Mouse (Mus musculus) adrenal gland, postnatal 14 days (tissue): ENCODE data around the gene Dnajc21. TPM values are rescaled to one million over a fixed set of nuclear protein-coding genes. Genes with fewer than 3 reads are reported as not detected.

ENCODE experiments used
- DNase-seq: peaks from one replicate; pipeline ENCODE4 v3.0.0; 2021; ENCODE audit warnings: mixed read lengths
- total RNA-seq: library from RNA; stranded (reverse); gene quantifications from 2 replicates; pipeline ENCODE4 v1.2.3, GENCODE M21; 2021

The Dnajc21 gene
- total RNA-seq, 1 experiment from 2014 or later, result 46.9 TPM

DNA sequence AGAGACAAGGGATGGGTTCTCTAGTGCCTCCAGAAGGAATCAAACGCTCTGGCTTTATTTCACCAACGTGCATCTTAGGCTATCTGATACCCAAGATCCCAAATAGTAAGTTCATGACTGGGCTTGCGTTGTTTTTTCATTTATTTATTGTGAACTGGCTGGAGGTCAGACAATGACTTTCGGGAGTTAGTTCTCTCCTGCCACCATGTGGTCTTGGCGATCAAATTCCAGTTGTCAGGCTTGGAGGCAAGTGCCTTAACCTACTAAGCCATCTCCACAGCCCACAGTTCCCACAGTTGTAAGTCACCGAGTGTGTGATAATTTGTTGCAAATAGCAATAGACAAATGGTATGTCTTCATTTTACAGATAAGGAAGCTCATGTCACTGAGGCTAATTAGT, 30.4 kb downstream of the Dnajc21 start:
- DNase-seq, result peak; percentile 69

DNA sequence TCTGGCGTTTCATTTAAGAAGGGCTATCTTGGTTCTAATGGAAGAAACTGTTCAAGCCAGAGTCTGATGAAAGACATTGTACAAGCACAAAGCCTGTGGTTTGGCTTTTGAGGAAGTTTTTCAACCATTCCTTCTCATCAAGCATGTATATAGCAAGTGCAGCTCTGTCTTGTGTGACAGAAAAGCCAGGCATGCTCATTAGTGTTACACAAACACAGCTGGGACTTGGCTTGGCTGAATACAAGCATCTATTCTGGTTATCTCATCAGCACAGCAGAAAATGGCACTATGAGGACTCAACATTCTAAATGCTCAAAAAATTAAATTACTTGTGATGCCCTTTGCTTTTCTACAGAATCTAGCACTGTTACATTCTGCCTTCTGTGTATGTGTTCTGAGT, 33.4 kb downstream of the Dnajc21 start:
- DNase-seq, result no peak

DNA sequence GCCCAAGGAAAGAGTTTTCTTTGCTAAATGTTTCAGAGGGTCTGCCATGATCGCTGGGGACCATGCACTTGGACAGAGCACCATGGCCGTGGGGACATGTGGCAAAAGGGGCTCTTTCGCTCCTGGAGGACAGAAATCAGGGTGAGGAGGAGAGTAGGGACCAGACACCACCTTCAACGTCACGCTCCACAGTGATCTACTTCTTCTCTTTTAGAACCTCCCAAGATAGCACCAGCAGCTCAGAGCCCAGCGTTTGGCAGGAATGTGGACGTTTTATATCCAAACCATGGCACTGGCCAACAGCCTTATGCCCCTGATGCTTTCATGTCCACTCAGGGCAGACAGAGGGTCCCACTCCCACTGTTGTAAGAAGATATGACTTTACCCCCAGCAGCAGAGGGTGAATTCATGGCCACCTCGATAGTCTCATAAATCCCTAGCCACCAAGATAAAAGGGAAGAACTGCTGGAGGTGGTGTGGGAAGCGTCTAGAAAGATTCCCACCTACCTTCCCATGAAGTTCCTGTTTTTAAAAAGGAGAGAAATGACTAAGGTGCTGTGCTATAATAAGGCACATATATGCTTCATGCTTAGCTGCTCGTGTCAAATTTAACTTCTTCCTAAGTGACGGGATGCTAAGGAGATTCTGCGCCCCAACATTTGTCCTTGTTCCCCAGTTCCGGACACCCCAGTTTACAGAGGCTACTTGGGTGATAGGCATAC, 43.6 kb downstream of the Dnajc21 start:
- no peak for DNase-seq

- no peak for DNase-seq
These were observed 44.2 kb downstream of the Dnajc21 start for GRCm38 (mm10) chr15:10426124-10426523.

DNA sequence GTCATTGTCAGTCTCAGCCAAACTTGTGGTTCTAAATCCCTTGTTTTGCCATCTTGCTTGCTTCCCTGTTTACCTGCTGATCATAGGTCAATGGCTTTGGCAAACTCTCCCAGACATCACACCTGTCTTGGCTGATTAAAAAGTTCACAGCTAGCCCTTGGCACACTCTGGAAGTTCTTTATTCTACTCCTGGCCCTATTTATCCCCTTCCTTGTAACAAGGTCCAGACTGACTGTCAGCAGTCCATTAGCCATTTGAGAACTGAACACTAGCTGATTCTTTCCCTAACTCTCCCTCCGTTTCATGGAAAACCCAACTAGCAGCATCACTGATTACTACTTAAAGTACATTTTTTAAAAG, 48.6 kb downstream of the Dnajc21 start:
- no peak for DNase-seq

GRCm38 (mm10) chr15:10421138-10421784, 49.1 kb downstream of the Dnajc21 start:
- DNase-seq, result no peak

- DNase-seq, result no peak
These were observed 56.7 kb downstream of the Dnajc21 start for GRCm38 (mm10) chr15:10413656-10414055.

DNA sequence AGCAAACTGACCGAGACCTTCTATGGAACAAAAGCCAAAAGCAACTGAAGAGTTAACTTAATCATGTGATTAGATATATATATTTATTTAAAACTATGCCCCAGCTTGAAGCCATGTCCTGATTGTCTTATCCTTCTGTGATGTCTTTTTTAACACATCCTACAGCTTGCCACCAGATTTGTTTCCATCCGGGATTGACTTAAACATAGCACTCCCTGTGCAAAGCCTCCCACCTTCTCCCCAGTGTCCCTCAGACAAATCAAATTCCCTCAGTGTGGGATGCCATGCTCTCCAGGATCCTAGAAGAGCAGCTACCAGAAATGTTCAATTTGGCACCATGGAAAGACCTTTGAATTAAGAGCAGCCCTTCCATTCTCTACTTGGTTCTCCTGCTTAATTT, 59.4 kb downstream of the Dnajc21 start:
- DNase-seq, result no peak

DNA sequence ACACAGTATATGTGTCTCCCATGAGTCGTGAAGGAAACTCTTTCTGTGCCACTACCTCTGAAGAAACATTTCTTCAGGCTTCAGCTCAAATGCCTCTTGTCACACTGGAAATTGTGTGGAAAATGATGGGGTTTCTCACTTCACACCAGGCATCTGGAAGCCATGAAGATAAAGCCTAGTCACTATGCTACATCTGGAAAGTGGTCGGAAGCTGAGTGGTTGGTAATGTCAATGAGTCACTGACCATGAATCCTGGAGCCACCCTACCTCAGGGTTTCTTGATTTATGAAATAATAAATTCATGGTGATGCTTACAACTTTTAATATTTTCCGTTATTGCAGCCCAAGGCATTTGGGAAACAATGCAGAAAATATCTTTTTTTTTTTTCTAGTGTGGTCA, 60.5 kb downstream of the Dnajc21 start:
- DNase-seq, result no peak

DNA sequence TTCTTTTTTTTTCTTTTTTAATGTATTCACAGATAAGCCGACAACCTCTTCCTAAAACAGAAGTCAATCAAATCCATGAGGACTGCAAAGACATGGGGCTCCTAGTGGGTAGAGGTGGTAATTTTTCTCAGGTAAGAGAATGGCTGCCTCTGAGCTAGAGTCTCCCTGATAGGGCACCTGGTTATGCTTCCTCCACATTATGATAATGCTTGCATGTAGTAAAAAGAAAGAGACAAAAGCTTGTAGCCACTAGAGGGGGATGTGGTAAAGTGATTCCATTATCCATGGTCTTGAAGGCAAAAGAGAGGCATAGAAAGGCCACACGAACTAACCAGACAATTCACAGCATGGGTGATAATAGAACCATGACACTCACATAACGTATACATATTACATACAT, 69.9 kb downstream of the Dnajc21 start:
- DNase-seq, result peak; percentile 19

DNA sequence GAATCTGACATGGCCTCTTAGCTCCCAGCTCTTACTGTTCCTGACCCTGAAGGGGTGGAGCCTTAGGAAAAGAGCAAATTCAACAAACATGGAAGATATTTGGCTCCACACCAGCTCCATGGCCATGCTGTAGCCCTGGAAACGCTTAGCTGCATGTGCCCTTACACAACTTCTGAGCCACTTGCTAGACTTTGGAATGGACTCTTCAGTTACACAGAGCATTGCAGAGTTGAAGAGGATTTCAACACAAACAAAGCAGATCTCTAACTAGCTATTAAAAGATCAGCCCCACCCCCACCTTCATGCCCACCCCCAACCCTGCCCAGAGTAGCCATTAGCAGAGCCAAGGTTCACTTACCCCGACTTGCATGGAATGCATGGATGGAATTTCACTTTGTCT, 70.5 kb downstream of the Dnajc21 start:
- DNase-seq, result peak; percentile 24

Other genes with a start within 250 kb of the Dnajc21 start
- 1.5 TPM in 1 of 2 replicates, not detected in the other for gene Gm21973, start 145.1 kb downstream of the Dnajc21 start, total RNA-seq
- gene Agxt2, start 112.0 kb downstream of the Dnajc21 start, total RNA-seq, result 3.0 and 17.8 TPM in 2 replicates
- gene Brix1, start 15.4 kb upstream of the Dnajc21 start, total RNA-seq, result 49.0 and 54.0 TPM in 2 replicates
- gene Rad1, start 15.5 kb upstream of the Dnajc21 start, total RNA-seq, result 14.3 and 14.5 TPM in 2 replicates
- not detected in 2 replicates for gene Ttc23l, start 88.2 kb upstream of the Dnajc21 start, total RNA-seq
- 22.8 and 23.1 TPM in 2 replicates for gene Rai14, start 244.1 kb upstream of the Dnajc21 start, total RNA-seq